Mouse (Mus musculus): ENCODE results near the gene Stbd1. TPM values are rescaled to one million over a fixed set of nuclear protein-coding genes. Genes with fewer than 3 reads are reported as not detected.

The Stbd1 gene
- polyA plus RNA-seq, 1 experiment from 2014 or later: 13.4 TPM

Other genes starting within 250 kb of the Stbd1 start
- 52.7 and 57.0 TPM in 2 replicates for gene Nup54, start 167.8 kb upstream of the Stbd1 start, polyA plus RNA-seq (2015; fragmentation: Nextera tagmentation; extraction: Ambion mirVana)
- gene Scarb2, start 96.2 kb upstream of the Stbd1 start, polyA plus RNA-seq (2015; fragmentation: Nextera tagmentation; extraction: Ambion mirVana): 7.9 and 9.0 TPM in 2 replicates
- gene Fam47e, start 48.0 kb upstream of the Stbd1 start, polyA plus RNA-seq (2015; fragmentation: Nextera tagmentation; extraction: Ambion mirVana): 0.32 and 0.58 TPM in 2 replicates
- 0.41 and 1.2 TPM in 2 replicates for gene Ccdc158, start 72.2 kb downstream of the Stbd1 start, polyA plus RNA-seq (2015; fragmentation: Nextera tagmentation; extraction: Ambion mirVana)
- 1.7 and 2.1 TPM in 2 replicates for gene Shroom3, start 80.4 kb downstream of the Stbd1 start, polyA plus RNA-seq (2015; fragmentation: Nextera tagmentation; extraction: Ambion mirVana)